Mouse (Mus musculus): Measurements from ENCODE around the gene Pigm.

- TF ChIP-seq CTCF (IDR thresholded peaks at IDR 0.05; ENCODE audit: low read depth, low read length), result no peak
- no peak for TF ChIP-seq POLR2A (IDR thresholded peaks at IDR 0.05; ENCODE audit: insufficient read depth, low read length)
- no peak for TF ChIP-seq EP300 (IDR thresholded peaks at IDR 0.05; ENCODE audit: insufficient read depth, low read depth, low read length)
These were observed 51.5 kb downstream of the Pigm start for GRCm38 (mm10) chr1:172427841-172428240.

Data from ES-Bruce4 (cell line).